Mouse (Mus musculus) layer of hippocampus, adult 11-12 months (tissue): ENCODE measurements around the gene Zdhhc17.
A peak's percentile ranks its signal among the peaks of the same experiment; 100 is the strongest.

ENCODE experiments used
- DNase-seq: peaks from one replicate; pipeline ENCODE4 v3.0.0; 2022; ENCODE audit warnings: low spot score

The Zdhhc17 gene

GRCm38 (mm10) chr10:110920368-110920950 lies 89.5 kb downstream of the Zdhhc17 start:
- no peak for DNase-seq

GRCm38 (mm10) chr10:110919531-110920343 lies 90.2 kb downstream of the Zdhhc17 start, which contains the start of gene Csrp2:
Gene Csrp2 (plus strand): TSS chr10:110919789.
- DNase-seq, result peak; percentile 75

- no peak for DNase-seq
These were observed 91.2 kb downstream of the Zdhhc17 start for GRCm38 (mm10) chr10:110918414-110919391.

GRCm38 (mm10) chr10:110917521-110917920 lies 92.4 kb downstream of the Zdhhc17 start:
- DNase-seq, result no peak

GRCm38 (mm10) chr10:110916666-110917344 lies 93.1 kb downstream of the Zdhhc17 start:
- no peak for DNase-seq

GRCm38 (mm10) chr10:110903862-110904261 lies 106.1 kb downstream of the Zdhhc17 start:
- DNase-seq, result no peak

- no peak for DNase-seq
These were observed 110.0 kb downstream of the Zdhhc17 start for GRCm38 (mm10) chr10:110899744-110900501.
